Mouse (Mus musculus): ENCODE results near the gene Osbpl3. TPM values are rescaled to one million over a fixed set of nuclear protein-coding genes. Genes with fewer than 3 reads are reported as not detected.

Osbpl3 gene
- polyA plus RNA-seq, 1 experiment: not detected

GRCm38 (mm10) chr6:50386497-50386896, 69.5 kb downstream of the Osbpl3 start:
- Histone ChIP-seq H3K36me3 (ENCODE audit: control insufficient read depth) (no peaks in the 10 kb centered on the region), H3K9me3 (ENCODE audit: control insufficient read depth, low read length) (no peaks in the 10 kb centered on the region), H3K4me1 (ENCODE audit: control insufficient read depth) (peaks cover 4% of the 10 kb centered on the region), H3K27me3 (ENCODE audit: control insufficient read depth) (no peaks in the 10 kb centered on the region), H3K4me3 (replicated peaks) (no peak overlapping the region)
- TF ChIP-seq TAL1 (IDR thresholded peaks at IDR 0.05; ENCODE audit: low read length) (no peak), GATA1 (IDR thresholded peaks at IDR 0.05; ENCODE audit: low read length) (no peak)

- H3K4me1 ChIP-seq (ENCODE audit: control insufficient read depth): peaks cover 6% of the 10 kb centered on the region
- no peaks in the 10 kb centered on the region for H3K27me3 ChIP-seq (ENCODE audit: control insufficient read depth)
- no peak overlapping the region for H3K4me3 ChIP-seq (replicated peaks)
- H3K36me3 ChIP-seq (ENCODE audit: control insufficient read depth): no peaks in the 10 kb centered on the region
- no peak for TF ChIP-seq GATA1 (IDR thresholded peaks at IDR 0.05; ENCODE audit: low read length)
- TF ChIP-seq TAL1 (IDR thresholded peaks at IDR 0.05; ENCODE audit: low read length): no peak
- H3K9me3 ChIP-seq (ENCODE audit: control insufficient read depth, low read length): no peaks in the 10 kb centered on the region
Observed at GRCm38 (mm10) chr6:50385451-50386013, 70.5 kb downstream of the Osbpl3 start.

DNA sequence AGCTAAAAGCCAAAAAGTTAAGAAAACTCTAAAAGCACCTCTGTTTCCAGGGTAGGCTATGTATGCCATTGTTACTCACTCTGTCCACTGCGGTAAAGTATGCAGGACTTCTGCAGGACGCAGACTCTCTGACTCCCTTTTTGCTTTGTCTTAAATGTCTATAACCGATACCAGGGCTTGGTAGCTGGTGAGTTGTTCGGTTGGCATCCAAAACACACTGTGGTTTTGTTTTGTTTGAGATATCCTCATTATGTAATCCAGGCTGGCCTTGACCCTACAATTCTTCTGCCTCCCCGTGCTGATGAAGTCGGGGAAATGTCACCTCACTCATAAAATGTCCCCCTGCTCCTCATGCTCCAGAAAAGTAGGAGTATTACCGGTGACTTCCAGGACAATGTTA, 73.3 kb downstream of the Osbpl3 start:
- Histone ChIP-seq H3K27me3 (ENCODE audit: control insufficient read depth) (no peaks in the 10 kb centered on the region), H3K4me1 (ENCODE audit: control insufficient read depth) (peaks cover 10% of the 10 kb centered on the region), H3K9me3 (ENCODE audit: control insufficient read depth, low read length) (no peaks in the 10 kb centered on the region), H3K36me3 (ENCODE audit: control insufficient read depth) (no peaks in the 10 kb centered on the region), H3K4me3 (replicated peaks) (no peak overlapping the region)
- TF ChIP-seq TAL1 (IDR thresholded peaks at IDR 0.05; ENCODE audit: low read length): no peak

DNA sequence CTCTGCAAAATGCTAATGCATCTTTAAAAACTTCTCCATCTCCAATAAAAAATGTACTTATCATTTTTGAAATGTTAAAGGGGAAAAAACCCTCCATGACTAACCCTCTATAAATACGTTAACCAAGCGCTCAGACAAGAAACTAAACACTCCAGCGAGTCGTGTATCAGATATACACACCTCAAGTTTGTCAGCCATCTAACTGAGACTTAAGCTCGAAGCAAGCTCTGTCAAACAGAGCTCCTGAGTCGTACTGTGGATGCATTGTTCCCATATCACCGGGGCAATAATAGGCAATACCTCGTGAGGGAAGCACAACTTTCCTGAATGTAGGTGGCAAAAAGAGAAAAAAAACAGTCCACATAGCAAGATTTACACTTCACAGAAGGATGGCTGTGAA, 73.8 kb downstream of the Osbpl3 start:
- peaks cover 11% of the 10 kb centered on the region for H3K4me1 ChIP-seq (ENCODE audit: control insufficient read depth)
- H3K27me3 ChIP-seq (ENCODE audit: control insufficient read depth): no peaks in the 10 kb centered on the region
- H3K4me3 ChIP-seq (replicated peaks): no peak overlapping the region
- no peaks in the 10 kb centered on the region for H3K9me3 ChIP-seq (ENCODE audit: control insufficient read depth, low read length)
- TF ChIP-seq TAL1 (IDR thresholded peaks at IDR 0.05; ENCODE audit: low read length) (no peak), GATA1 (IDR thresholded peaks at IDR 0.05; ENCODE audit: low read length) (no peak)
- no peaks in the 10 kb centered on the region for H3K36me3 ChIP-seq (ENCODE audit: control insufficient read depth)

GRCm38 (mm10) chr6:50381504-50382091, 74.4 kb downstream of the Osbpl3 start:
- no peaks in the 10 kb centered on the region for H3K36me3 ChIP-seq (ENCODE audit: control insufficient read depth)
- TF ChIP-seq TAL1 (IDR thresholded peaks at IDR 0.05; ENCODE audit: low read length): no peak; the same call in 2 of the 3 replicates
- peak overlapping the region; percentile 46 for H3K4me3 ChIP-seq (replicated peaks)
- no peaks in the 10 kb centered on the region for H3K27me3 ChIP-seq (ENCODE audit: control insufficient read depth)
- no peaks in the 10 kb centered on the region for H3K9me3 ChIP-seq (ENCODE audit: control insufficient read depth, low read length)
- peaks cover 11% of the 10 kb centered on the region for H3K4me1 ChIP-seq (ENCODE audit: control insufficient read depth)

- H3K9me3 ChIP-seq (ENCODE audit: control insufficient read depth, low read length): no peaks in the 10 kb centered on the region
- peaks cover 11% of the 10 kb centered on the region for H3K4me1 ChIP-seq (ENCODE audit: control insufficient read depth)
- no peaks in the 10 kb centered on the region for H3K36me3 ChIP-seq (ENCODE audit: control insufficient read depth)
- no peak overlapping the region for H3K4me3 ChIP-seq (replicated peaks)
- no peaks in the 10 kb centered on the region for H3K27me3 ChIP-seq (ENCODE audit: control insufficient read depth)
- TF ChIP-seq TAL1 (IDR thresholded peaks at IDR 0.05; ENCODE audit: low read length): no peak
- TF ChIP-seq GATA1 (IDR thresholded peaks at IDR 0.05; ENCODE audit: low read length): no peak
Observed at GRCm38 (mm10) chr6:50379740-50380139, 76.3 kb downstream of the Osbpl3 start.

DNA sequence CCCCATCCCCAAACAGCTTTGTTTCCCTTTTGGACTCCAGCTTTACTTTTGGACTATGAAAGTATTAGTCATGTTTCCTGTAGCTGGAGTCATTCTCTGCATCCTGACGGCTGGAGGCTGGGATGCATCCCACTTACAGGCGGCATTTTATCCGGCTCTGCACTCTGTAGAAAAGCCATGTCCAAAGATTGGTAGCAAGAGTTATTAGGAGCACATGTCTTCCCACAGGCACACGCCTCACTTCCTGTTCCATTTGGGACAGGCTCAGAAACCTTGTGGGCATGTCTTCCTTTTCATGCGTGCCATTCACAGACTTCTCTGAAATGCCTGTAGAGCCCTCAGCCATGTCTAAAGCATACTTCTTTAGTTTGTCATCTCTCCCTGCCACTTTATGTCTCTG, 76.9 kb downstream of the Osbpl3 start:
- TF ChIP-seq GATA1 (IDR thresholded peaks at IDR 0.05; ENCODE audit: low read length) (no peak), TAL1 (IDR thresholded peaks at IDR 0.05; ENCODE audit: low read length) (no peak)
- Histone ChIP-seq H3K36me3 (ENCODE audit: control insufficient read depth) (no peaks in the 10 kb centered on the region), H3K4me1 (ENCODE audit: control insufficient read depth) (peaks cover 11% of the 10 kb centered on the region), H3K27me3 (ENCODE audit: control insufficient read depth) (no peaks in the 10 kb centered on the region), H3K4me3 (replicated peaks) (no peak overlapping the region), H3K9me3 (ENCODE audit: control insufficient read depth, low read length) (no peaks in the 10 kb centered on the region)

DNA sequence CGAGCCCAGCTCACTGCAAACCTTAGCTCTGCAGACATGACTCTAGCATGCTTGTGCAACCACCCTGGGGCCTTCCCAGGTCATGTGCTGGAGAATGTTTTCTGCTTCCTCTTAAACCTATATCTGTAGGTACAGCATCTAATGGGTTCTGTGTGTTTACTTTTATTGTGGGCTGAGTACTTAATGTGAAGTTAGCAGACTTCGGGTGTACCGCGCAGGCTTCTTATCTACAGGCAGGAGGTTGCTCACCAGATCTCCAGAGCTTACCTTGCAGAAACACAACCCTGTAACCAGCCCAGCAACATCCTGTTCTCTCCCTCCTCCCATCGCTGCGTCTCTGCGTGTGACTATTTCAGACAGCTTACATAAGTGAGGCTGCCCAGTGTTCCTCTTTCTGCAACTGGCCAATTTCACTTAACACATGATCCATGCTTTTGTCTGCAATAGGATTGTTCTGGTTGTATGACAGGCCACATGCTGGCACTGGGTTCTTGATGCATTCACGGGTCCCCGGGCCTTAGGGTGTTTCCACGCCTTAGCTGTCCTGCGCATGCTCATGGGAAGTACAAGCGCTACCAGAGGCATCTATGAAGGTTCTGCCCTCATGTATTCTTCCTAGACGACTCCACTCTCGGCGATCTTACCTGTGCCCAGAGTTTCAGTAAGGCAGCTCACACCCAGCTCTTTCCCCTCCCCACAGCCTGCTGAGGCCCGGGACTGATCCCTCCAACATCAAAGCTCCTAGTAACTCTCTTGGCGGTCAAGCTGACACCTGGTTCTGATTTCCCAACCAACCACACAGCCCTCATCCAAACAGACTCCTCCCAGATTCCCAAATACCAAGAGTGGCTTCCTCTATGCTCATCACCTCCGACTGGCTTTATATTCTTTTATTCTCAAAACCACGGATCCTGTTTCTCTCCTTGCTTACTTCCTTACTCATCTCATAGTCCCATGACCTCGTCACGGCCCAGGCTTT, 78.0 kb downstream of the Osbpl3 start:
- H3K27me3 ChIP-seq (ENCODE audit: control insufficient read depth): no peaks in the 10 kb centered on the region
- no peak for TF ChIP-seq GATA1 (IDR thresholded peaks at IDR 0.05; ENCODE audit: low read length)
- no peak for TF ChIP-seq TAL1 (IDR thresholded peaks at IDR 0.05; ENCODE audit: low read length)

GRCm38 (mm10) chr6:50376684-50377083, 79.3 kb downstream of the Osbpl3 start:
- Histone ChIP-seq H3K27me3 (ENCODE audit: control insufficient read depth) (no peaks in the 10 kb centered on the region), H3K36me3 (ENCODE audit: control insufficient read depth) (no peaks in the 10 kb centered on the region), H3K9me3 (ENCODE audit: control insufficient read depth, low read length) (no peaks in the 10 kb centered on the region), H3K4me1 (ENCODE audit: control insufficient read depth) (peaks cover 8% of the 10 kb centered on the region), H3K4me3 (replicated peaks) (no peak overlapping the region)
- TF ChIP-seq GATA1 (IDR thresholded peaks at IDR 0.05; ENCODE audit: low read length) (no peak), TAL1 (IDR thresholded peaks at IDR 0.05; ENCODE audit: low read length) (no peak)

More for the DNA sequence above, 78.0 kb downstream of the Osbpl3 start:
- Histone ChIP-seq H3K4me1 (ENCODE audit: control insufficient read depth) (peaks cover 11% of the 10 kb centered on the region), H3K4me3 (replicated peaks) (no peak overlapping the region), H3K36me3 (ENCODE audit: control insufficient read depth) (no peaks in the 10 kb centered on the region), H3K9me3 (ENCODE audit: control insufficient read depth, low read length) (no peaks in the 10 kb centered on the region)
